Mouse (Mus musculus) spleen, postnatal 36 days (tissue): ENCODE data around the gene Mdm2.

ENCODE experiments used
- DNase-seq, 2 experiments: peaks; one replicate each; pipeline ENCODE4 v3.0.0; 2022; ENCODE audit warnings: low spot score in 2 of 2, mixed read lengths in 1 of 2

Mdm2 gene

GRCm38 (mm10) chr10:117696827-117697560, 13.6 kb downstream of the Mdm2 start:
- no peak for DNase-seq

GRCm38 (mm10) chr10:117696021-117696826, 14.3 kb downstream of the Mdm2 start:
- DNase-seq = no peak

- no peak for DNase-seq
Observed at GRCm38 (mm10) chr10:117695605-117696004, 15.0 kb downstream of the Mdm2 start.

GRCm38 (mm10) chr10:117695027-117695426, 15.5 kb downstream of the Mdm2 start:
- DNase-seq = no peak

- DNase-seq = no peak
Observed at GRCm38 (mm10) chr10:117694255-117694953, 16.2 kb downstream of the Mdm2 start.

GRCm38 (mm10) chr10:117692953-117693352, 17.6 kb downstream of the Mdm2 start:
- no peak for DNase-seq

- no peak for DNase-seq
Observed at GRCm38 (mm10) chr10:117692173-117692572, 18.4 kb downstream of the Mdm2 start.

GRCm38 (mm10) chr10:117691389-117691968, 19.1 kb downstream of the Mdm2 start:
- no peak for DNase-seq

- no peak for DNase-seq
Observed at GRCm38 (mm10) chr10:117690770-117691296, 19.7 kb downstream of the Mdm2 start.

GRCm38 (mm10) chr10:117690101-117690352, 20.5 kb downstream of the Mdm2 start:
- DNase-seq = no peak

- DNase-seq = no peak
Observed at GRCm38 (mm10) chr10:117689297-117690100, 21.1 kb downstream of the Mdm2 start.

- no peak for DNase-seq
Observed at GRCm38 (mm10) chr10:117688204-117689151, 22.1 kb downstream of the Mdm2 start.

- DNase-seq = no peak
Observed at GRCm38 (mm10) chr10:117687577-117687976, 23.0 kb downstream of the Mdm2 start.

GRCm38 (mm10) chr10:117687018-117687417, 23.5 kb downstream of the Mdm2 start:
- no peak for DNase-seq

GRCm38 (mm10) chr10:117685849-117686591, 24.5 kb downstream of the Mdm2 start:
- no peak for DNase-seq

GRCm38 (mm10) chr10:117685171-117685848, 25.2 kb downstream of the Mdm2 start:
- no peak for DNase-seq

GRCm38 (mm10) chr10:117684298-117685170, 26.0 kb downstream of the Mdm2 start:
- no peak for DNase-seq

- DNase-seq = no peak
Observed at GRCm38 (mm10) chr10:117683734-117684037, 26.9 kb downstream of the Mdm2 start.
